Mouse (Mus musculus) c-Kit-positive CD71-negative TER-119-negative erythroid progenitor cells, embryonic 14.5 days (primary cell): ENCODE measurements around the gene Asb3.

Experiments
- DNase-seq: peaks from one replicate; pipeline ENCODE4 v3.0.0-alpha.2; 2013; ENCODE audit warnings: low read depth

The Asb3 gene

DNA sequence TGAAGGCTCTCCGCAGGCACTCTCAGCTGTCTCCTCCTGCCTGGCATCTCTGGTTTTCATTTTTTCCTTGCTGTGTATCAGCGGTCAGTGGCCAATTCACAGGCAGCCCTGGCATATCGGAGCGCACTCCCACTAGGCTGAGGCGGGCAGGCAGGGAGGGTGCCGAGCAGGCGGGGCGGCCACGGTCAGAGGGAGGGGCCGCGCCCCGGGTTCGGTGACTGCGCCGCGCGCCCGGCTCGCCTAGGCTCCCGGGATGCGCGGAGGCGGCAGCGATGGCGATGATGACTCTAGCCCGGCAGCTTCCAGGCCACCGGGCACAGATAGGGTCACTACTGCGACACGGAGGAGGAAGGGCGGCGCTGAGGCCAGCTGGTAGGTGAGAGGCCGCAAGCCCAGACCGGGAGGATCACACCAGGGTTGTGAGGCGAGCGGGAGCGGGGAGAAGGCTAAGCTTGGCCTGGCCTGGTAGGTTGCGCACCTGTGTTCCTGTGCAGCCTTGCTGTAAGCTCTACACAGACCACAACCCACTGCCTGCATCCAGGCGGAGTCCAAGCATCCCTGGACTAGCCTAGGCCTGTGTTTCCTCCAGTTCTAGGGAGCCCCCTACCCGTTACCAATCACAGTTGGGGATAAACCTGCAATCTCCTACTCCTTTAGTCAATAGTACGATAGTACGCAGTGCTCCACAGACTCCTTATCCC is at the start of gene Asb3, which contains the start of gene Gpr75:
TSS of gene Asb3 (plus strand) at position 246 of the 701 bp plus-strand sequence.
TSS of gene Gpr75 (plus strand) at position 188 of the 701 bp plus-strand sequence.
- no peak for DNase-seq

DNA sequence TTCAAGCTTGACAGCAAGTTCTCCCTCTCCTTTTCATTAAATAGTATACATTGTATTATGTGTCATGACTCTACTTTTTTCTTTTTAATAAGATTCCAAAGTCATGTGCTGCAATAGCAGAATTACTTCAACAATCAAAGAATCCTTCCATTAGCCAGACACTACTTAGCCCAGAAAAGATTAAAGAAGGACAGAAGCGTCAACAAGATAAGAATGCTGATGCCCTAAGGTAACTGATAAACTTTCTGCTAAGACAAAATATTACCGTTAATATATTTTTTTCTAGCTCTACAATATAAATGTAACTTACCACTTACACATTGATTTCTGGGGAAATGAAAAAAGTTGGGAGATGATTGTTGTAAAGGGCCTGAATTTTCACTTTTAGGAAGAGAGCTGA is 46.4 kb upstream of the Asb3 start:
- no peak for DNase-seq

DNA sequence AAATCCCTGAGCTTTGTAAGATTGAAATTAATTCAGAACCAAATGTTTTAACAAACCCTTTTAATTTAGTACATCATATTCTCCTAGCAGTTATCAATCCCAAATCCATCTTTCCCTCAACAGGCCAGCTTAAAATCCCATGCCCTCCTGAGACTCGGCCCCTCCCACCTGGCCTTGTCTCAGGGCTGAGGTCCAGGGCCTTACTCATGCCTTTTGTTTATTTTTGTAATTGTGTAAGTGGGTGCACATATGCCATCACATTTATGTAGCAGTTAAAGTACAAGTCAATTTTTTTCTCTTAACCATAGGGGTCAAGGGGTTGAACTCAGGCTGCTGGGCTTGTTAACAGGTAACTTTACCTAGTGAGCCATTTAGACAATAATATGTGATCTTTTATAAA is 40.9 kb upstream of the Asb3 start:
- DNase-seq: no peak

DNA sequence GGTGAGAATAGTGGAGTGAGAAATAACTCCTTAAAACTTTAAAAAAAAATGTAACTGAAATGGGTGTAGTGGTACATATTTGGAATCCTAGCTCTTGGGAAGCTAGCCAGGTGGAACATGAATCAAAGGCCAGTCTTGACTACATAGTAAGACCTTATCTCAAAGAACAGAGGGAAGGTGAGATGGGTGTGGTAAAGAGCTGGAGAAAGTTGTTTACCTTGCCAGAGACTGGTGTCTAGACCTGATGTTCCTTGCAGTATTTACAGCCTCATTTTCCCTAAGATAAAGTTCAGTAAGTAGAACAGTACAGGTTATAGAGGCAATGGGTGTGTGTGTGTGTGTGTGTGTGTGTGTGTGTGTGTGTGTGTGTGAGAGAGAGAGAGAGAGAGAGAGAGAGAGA is 12.8 kb upstream of the Asb3 start:
- DNase-seq: no peak

DNA sequence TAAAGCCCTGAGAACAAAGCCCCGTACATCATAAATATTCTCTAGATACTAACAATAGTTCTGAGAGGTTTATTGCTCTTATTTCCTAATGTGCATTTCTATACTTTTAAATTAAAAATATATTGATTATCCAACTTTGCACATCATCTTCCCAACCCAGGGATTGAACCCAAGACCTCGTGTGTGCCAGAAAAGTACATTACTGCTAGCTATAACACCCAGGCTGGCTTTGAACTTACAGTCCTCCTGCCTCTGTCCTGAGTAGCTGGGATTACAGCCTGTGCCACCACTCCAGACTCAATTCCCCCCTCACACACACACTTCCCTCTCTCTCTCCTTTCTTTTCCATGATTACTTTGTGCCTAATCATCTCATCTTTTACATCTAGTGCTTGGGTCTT is 2.9 kb downstream of the Asb3 start:
- DNase-seq: no peak

DNA sequence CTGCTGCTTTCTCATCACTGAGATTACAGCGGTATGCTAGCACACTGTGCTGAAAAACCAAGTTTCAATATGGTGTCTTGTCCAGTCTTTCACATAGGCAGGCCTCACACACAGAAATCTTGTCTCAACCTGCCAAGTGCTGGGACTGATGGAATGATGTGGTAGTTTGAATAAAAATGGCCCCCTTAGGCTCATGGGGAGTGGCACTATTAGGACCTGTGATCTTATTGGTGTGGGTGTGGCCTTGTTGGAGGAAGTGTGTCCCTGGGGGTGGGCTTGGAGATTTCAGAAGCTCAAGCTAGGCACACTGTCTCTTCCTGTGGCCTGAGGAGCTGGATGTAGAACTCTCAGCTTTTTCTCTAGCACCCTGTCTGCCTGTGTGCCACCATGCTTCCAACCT is 11.0 kb downstream of the Asb3 start:
- DNase-seq: no peak

DNA sequence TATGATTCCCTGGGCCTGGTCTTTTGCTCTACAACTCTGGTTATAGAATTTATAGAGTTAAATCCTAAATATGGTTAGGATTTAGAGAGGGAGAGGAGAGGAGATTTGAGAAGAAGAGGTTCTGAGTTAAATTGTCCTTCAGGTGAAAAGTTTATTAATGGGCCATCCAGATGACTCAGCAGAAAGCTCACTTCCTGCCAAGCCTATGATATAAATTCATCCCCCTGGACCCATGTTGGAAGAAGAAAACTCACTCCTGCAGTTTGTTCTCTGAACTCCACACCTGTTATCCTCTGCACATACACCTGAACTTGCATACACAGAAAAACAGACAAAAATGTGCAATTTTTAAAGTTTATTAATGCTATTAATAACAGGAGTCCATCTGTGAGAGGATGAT is 14.1 kb downstream of the Asb3 start:
- DNase-seq: no peak

DNA sequence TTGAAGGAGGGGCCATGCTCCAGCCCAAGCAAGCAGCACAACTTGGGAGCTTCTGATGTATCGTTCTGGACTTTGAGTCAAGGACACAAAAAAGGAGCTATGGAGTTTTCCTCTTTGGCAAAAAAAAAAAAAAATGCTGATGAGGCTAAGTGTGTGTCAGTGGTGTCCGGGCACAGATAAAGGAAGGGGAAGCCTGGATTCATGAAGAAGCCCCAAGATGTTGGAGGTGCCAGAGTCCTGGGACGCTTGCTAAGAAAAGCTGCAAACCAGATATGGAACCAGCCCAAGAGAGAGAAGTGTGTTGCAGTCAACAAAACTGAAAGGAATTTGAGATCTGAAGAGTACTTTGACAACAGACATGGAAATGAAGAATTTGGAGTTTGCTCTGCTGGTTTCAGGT is 27.1 kb downstream of the Asb3 start:
- no peak for DNase-seq

DNA sequence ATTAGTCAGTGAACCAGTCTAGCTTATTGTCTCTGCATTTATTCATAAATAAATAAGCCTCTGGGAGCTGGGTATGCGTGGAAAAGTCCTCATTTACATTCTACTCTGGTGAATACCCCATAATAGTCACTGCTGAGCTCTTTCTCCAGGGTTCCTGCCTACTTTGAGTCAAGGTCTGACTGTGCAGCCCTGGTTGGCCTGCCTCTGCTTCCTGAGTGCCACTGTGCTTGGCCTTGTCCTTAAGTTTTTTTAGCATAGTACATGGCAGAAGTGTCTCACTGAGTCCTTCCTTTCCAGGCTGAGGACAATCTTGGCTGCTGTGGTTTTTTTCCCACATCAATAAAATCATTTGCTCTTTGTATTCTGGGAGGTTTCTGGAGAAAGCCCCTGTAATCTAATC is 35.4 kb downstream of the Asb3 start:
- no peak for DNase-seq

DNA sequence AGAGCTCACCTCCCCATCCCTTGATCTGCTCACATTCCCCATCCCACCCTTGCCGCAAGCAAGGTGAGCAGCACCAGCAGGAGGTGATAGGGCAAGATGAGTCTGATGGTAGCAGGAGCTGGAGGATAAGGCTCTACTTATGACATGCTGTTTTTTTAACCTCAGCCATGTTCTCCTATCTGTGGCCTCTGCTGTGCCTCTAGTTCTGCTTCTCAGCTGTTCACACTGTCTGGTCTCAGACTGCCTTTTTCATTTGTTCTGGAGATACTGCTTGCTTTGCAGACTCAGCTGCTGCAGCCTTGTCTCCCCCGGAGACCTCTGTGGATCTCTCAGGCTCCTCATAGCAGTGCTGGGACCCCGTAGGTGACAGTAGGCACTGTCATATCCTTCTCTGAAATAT is 38.1 kb downstream of the Asb3 start:
- no peak for DNase-seq

DNA sequence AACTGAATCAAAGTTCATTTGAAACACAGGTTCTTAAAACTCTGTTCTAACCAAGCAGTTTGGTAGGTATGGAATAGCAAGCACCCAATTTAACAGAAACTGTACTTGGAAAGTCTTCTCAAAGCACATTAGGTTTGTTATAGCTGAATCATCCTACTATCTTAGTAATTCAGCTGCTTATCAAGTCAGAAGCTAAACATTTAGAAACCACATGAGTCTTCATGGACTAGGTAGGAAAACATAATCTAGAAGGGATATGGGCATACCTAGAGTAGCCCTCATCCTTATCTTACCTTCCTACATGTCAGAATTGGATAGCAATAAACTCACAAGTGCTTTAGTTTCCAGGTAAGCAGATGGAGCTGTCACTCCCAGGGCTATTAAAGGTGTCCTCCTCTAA is 42.9 kb downstream of the Asb3 start:
- DNase-seq: no peak

DNA sequence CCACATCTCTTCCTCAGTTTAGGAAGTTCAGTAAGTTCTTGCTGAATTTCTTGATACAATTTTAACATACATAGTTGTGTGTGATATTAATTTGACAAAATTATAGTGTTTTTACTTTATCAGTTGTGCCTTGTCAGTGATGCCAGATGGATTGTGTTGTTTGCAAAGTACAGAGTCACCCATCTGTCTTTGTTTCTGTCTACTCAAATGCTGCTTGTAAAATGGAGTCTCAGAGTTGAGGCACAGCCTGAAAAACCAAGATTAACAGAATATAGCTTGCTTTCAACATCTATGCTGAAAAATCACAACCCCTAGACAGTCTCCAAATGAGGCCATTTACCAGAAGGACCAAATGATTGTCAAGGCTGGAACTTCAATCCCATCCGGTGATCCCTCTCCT is 43.3 kb downstream of the Asb3 start:
- DNase-seq: no peak

DNA sequence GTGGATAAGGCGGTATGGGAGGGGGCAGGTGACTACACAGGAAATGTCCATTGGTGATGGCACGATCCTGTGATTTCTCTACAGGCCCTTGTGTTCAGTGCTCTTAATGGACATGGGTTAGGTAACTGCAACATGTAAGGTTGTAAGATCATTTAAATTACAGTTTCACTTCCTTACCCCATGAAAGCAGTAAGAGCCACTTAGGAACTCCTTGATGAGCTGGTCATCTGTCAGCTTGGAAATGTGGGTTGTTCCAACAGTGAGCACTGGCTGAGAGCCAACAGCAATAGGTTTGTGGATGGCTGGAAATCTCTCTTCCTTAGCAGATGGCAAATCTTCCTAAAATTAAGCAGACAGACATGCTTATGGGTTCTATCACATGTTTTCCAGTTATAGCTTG is 58.3 kb downstream of the Asb3 start:
- DNase-seq: no peak

DNA sequence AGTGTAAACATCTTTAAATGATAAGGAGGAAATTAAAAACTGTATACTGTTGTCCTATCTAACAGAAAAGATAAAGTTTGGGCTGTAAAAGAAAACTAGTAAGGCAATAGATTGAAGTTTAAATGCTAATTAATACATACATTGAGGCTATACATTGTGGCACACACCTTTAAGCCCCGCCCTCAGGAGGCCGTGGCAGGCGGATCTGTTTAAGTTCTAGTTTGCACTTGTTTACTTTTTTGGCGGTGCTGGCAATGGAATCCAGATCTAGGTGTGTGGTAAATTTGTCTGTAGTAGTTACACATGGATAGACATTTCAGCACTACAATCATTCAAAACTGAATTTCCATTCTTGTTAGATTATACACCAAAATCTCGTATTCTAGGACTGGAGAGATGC is 67.6 kb downstream of the Asb3 start:
- no peak for DNase-seq

DNA sequence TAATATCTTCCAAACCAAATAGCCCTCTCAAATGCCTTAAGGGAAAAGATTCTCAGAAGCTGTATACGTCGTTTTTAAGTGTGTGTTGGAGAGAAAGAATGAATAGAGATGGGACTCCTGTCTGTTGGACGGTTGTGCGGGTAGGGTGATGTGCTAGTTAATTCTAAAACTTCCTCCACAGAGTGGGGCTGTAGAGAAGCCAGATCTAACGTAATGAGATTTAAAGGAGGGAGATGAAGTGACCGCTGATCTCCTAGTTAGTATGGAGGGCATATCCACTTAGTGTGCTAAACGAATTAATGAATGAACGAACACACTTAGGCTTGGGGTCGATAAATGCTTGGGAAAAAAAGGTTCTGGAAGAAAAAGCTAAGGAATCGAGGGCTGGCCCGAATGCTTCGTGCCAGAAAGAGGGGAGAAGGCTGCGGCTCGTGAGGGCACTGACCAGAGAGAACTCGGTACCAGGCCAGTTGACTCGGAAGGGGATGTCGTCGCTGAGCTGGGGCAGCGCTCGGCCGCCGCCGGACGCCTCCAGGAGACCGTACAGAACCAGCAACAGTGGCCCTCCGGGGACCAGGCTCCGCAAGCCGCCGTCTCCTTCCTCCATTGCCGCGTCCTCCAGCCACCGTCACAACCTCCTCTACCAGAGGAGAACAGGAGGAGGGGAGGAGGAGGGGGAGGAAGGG is 68.4 kb downstream of the Asb3 start:
- DNase-seq: peak; percentile 9

DNA sequence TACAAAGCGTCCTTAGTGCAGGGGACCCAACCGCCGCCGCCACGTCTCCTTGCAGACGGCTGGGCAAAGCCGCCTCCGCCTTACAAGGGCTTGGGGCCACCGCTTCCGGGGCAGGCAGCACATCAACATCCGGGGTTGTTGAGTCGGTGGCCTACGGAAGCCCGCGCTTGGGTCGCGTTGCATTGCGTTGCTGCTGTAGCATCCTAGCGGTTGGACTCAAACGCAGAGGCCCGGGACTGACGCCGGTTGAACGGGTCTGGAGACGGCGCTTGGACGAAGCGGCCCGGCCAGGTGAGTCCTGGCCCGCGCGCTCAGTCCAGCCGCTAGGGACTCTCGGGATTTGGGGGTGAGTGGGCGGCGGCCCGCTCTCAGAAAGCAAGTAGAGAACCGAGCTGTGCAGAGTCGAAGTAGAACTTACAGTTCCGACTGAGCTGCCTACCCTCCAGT is 69.1 kb downstream of the Asb3 start, which contains the start of gene Erlec1:
TSS of gene Erlec1 (minus strand) at position 57 of the 447 bp plus-strand sequence.
- DNase-seq: peak; percentile 69

DNA sequence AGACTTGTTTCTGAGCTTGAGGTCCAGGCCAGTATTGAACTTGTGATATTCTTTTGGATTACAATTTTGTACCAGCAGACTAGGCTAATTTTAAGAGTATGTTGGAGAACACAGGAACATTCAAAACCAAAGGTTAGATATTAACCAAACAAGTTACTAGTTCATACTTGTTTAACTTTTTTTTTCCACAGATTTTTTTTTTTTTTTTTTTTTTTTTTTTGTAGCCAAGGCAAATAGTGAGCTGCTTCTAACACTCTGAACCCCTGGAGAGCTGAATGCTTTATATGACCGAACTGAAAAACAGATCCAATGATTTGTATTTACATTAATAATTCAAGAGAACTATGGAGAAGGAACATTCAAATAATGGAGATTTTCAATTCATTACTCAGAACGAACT is 100.0 kb downstream of the Asb3 start:
- no peak for DNase-seq

DNA sequence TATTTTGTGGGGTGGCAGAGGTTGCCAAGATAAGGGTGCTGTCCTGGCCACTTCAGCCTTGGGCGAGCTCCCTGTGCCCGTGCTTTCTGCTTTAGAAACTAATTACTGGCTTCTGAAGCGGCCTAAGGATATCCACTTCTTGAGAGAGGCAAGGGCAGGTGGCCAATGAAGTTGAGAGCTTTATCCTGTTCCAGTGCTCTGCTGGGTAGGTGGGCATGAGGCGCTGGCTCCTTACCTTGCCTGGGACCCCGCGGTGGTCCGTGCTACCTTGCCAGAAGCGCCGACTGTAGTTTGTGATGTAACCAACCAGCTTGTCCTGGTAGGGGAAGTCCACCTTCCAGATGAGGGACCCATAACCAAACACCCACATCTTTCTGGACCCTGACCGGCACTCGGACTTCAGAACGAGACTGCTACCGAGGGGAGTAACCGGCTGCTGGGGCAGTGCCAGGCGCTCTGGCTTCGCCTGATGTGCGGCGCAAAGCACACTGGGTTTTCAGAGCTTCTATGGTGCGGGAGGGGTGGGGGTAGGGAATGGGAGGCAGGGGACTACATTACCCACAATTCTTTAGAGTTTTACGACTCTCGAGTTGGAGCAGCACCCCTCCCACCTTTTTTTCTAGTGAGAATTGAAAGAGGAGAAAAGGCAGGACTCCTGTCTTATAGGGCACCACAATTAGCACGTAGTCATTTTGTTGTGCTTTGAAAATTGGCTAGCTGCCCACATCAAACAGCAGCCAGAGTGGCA is 100.8 kb downstream of the Asb3 start, which contains the start of gene Chac2:
TSS of gene Chac2 (minus strand) at position 474 of the 748 bp plus-strand sequence.
- peak; percentile 67 for DNase-seq

DNA sequence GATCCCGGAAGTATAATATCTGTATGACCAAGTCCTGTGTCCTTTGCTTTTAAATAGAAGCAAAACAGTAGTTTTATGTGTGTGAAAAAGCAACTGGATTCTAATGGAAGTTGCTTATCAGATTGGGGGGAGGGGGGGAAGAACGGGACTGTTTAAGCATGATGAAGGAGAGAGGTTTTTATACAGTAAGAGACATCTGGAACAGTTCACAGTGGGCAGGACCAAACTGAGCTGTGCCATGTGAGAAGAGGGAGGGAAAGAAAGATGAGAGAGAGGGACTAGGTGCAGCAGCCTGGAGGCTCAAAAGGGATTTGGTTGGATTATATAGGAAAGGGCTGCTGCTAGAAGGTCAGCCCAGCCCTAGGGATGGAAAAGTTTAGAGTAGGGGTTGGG is 101.4 kb downstream of the Asb3 start:
- no peak for DNase-seq

DNA sequence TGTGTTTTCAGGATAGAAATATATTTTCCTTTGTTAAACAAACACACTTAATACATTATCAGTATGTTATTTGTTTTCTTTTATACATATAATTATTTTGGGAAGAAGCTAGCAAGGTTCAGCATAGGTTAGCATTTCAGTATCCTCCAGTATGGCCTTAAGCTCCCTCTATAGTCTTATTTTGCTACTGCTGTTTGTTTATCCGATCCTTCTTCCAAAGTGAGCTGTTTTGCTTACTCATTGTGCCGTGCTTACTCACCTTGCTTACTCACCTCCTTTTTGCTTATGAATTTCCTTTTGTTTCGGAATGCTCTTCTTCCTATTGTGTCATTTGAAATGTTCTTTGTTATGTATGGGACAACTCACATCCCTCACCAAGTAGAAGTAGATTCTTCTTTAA is 111.5 kb downstream of the Asb3 start:
- DNase-seq: no peak

DNA sequence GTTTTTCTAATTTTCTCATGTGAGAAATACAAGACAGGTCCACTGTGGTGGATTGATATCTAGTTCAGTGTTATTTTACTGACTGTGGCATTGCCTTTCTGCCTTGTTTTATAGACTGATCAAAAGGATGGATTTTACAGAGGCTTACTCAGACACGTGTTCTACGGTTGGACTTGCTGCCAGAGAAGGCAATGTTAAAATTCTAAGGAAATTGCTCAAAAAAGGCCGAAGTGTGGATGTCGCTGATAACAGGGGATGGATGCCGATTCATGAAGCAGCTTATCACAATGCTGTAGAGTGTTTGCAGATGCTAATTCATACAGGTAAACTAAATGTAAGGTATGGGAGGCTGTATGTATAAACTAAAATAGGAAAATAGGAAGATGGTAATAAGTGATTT is 113.0 kb downstream of the Asb3 start:
- DNase-seq: no peak

DNA sequence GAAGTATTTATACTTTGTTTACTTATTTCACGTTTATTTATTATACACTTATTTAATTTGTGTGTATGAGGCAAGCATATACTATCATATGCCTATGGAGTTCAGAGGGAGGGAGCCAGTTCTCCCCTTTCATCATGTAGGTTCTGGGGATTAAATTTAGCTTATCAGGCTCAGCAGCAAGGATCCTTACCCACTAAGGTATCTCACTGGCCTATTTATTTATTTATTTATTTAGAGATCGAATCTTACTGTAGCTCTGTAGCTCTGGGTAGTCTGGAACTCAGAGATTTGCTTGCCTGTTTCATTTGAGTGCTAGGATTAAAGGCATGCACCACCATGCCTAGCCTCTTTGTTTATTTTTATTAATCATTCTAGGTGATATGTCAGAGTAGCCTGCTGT is 113.5 kb downstream of the Asb3 start:
- no peak for DNase-seq

DNA sequence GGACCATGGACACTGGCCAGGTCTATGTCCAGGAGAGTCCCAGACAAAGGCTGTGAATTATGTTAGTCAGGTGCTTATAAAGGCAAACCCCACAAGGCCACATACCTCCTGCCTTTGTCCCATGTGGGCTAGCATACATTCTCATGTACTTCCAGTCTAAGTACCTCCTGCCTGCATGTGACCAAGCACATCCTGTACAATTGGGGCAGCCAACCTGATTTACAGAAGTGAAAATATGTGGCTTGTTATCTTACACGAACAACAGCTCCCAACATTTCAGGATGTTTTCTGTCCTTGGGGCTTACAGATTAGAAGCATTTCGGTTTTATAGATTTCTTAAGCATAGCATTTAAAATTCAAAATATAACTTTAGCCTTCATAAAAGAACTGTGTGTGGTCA is 114.8 kb downstream of the Asb3 start:
- no peak for DNase-seq
